Mouse (Mus musculus): ENCODE measurements around the gene Map7. TPM values are rescaled to one million over a fixed set of nuclear protein-coding genes. Genes with fewer than 3 reads are reported as not detected.

Map7 gene
- polyA plus RNA-seq, 1 experiment from 2014 or later, result 32.3 TPM

DNA sequence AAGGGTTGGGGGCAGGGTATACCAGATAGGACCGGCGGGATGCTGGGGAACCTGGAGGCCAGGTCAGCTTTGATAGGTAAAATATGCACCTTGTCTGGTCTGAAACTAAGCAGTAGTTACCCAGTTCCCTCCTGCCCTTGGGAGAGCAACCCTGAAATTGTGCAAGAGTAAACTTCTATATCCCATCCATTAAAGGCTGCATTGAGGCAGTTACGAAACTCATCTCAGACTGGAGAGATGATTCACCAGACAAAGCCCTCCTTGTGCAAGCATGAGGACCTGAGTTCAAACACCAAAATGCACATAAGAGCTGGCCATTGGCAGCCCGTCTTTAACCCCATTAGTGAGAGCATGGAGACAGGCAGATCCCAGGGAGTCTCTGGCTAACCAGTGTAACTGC lies 19.2 kb downstream of the Map7 start:
- Histone ChIP-seq H3K4me2 (replicated peaks; ENCODE audit: low read depth, low read length) (no peak overlapping the region), H3K27ac (ENCODE audit: low read length) (no peak overlapping the region), H3K36me3 (ENCODE audit: insufficient read depth, low read length) (no peaks in the 10 kb centered on the region), H3K4me1 (ENCODE audit: insufficient read depth, low read length) (peaks cover 22% of the 10 kb centered on the region), H3K4me3 (ENCODE audit: low read length) (no peak overlapping the region), H3K27me3 (ENCODE audit: insufficient read depth, low read length) (no peaks in the 10 kb centered on the region), H3K9ac (replicated peaks; ENCODE audit: low read length) (no peak overlapping the region), H3K9me3 (ENCODE audit: low read length) (peaks cover 5% of the 10 kb centered on the region; the same call in 1 of the 2 replicates)
- no peak for ATAC-seq (ENCODE audit: low FRiP score, low TSS enrichment)
- 89% methylated on average over 4 of the region's 4 CpGs for WGBS

DNA sequence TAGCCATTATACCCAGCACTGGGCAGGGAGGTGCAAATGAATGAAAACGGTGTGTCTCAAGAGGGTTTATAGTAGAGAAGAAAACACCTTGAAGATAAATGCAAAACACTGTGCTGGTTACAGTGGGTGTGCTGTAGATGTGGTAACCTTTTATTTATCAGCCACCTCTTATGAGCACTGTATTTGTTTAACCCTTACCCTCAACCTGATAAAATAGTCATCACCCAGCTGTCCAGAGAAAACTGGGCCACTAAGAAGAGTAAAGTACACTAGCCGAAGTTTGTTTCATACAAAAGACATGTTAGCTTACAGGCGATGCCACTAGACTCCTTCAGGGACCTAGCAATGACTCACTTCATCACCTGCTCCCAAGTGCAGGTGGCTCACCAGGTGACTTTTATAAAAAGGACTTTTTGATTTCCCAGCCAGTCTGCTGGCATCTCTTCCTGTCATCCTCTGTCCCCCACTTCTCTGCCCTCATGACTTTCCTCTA lies 21.0 kb downstream of the Map7 start:
- H3K9ac ChIP-seq (replicated peaks; ENCODE audit: low read length), result no peak overlapping the region
- 81% methylated on average over 3 of the region's 3 CpGs for WGBS
- peaks cover 26% of the 10 kb centered on the region for H3K4me1 ChIP-seq (ENCODE audit: insufficient read depth, low read length)
- H3K36me3 ChIP-seq (ENCODE audit: insufficient read depth, low read length), result no peaks in the 10 kb centered on the region
- H3K4me3 ChIP-seq (ENCODE audit: low read length), result no peak overlapping the region
- no peaks in the 10 kb centered on the region for H3K27me3 ChIP-seq (ENCODE audit: insufficient read depth, low read length)
- no peak overlapping the region for H3K4me2 ChIP-seq (replicated peaks; ENCODE audit: low read depth, low read length)
- H3K9me3 ChIP-seq (ENCODE audit: low read length), result peaks cover 5% of the 10 kb centered on the region; the same call in 1 of the 2 replicates
- no peak overlapping the region for H3K27ac ChIP-seq (ENCODE audit: low read length)
- no peak for ATAC-seq (ENCODE audit: low FRiP score, low TSS enrichment)

DNA sequence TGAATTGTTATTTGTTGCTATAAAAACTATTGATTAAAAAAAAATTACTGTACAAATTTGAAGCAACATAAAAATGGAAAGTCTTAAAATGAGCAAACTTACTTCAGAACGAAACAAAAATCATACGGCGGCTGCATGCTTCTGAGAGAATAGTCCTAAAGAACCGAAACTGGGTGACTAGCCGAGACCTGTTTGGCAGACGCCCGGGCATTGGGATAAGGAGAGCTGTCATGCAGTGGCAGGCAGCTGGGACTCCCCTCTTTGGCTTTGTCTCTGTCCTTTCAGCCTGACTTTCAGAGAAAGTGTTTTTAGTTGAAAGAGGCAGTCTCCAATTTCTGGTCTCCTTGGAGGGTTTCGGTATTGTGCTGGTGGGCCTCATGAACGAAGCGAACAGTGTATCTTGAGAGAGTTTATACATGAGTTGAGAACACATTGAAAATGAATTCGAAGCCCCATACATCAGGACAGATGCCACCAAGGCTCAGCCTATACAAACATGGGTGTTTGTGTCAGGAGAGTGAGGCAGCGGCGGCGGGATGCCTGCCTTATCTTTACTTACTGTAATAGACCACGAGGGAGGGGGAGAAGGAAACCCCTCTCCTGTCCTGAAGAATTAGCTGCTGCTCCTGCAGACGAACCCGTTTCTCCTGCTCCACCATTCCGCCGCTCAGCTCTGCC lies 21.8 kb downstream of the Map7 start:
- Histone ChIP-seq H3K4me1 (ENCODE audit: insufficient read depth, low read length) (peaks cover 26% of the 10 kb centered on the region), H3K36me3 (ENCODE audit: insufficient read depth, low read length) (no peaks in the 10 kb centered on the region), H3K27me3 (ENCODE audit: insufficient read depth, low read length) (no peaks in the 10 kb centered on the region), H3K4me3 (ENCODE audit: low read length) (peak overlapping the region; percentile 21), H3K9ac (replicated peaks; ENCODE audit: low read length) (peak overlapping the region; percentile 32; the same call in 1 of the 2 replicates), H3K4me2 (replicated peaks; ENCODE audit: low read depth, low read length) (peak overlapping the region; percentile 48), H3K27ac (ENCODE audit: low read length) (peak overlapping the region; percentile 25; the same call in 1 of the 2 replicates), H3K9me3 (ENCODE audit: low read length) (peaks cover 4% of the 10 kb centered on the region; the same call in 1 of the 2 replicates)
- 29% methylated on average over 19 of the region's 19 CpGs for WGBS
- ATAC-seq (ENCODE audit: low FRiP score, low TSS enrichment), result peak; percentile 11; the same call in 1 of the 2 replicates

DNA sequence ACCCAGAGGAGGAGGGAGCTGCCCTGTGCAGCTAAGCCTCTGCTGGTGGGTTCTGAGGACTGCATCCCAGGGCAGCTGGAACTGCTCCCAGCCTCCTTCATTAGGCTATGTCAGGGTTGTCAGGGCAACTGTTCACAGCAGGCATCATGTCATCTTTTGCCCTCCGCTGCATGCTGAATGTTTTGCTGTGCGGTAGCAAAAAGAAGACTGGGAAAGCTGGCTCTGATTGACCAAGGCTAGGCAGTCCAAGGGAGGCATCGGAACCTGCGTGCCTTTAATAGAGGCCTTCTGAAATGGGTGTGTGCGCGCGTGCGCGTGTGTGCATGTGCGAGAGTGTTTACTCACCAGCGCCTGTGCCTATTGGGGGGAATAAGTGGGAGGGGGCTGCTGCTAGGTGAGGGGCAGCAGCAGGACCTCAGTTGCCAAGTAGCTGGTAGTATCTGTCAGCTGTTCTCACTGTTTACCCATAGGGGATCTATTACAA lies 22.4 kb downstream of the Map7 start:
- Histone ChIP-seq H3K9me3 (ENCODE audit: low read length) (no peaks in the 10 kb centered on the region), H3K4me3 (ENCODE audit: low read length) (no peak overlapping the region), H3K27ac (ENCODE audit: low read length) (no peak overlapping the region), H3K4me1 (ENCODE audit: insufficient read depth, low read length) (peaks cover 26% of the 10 kb centered on the region), H3K36me3 (ENCODE audit: insufficient read depth, low read length) (no peaks in the 10 kb centered on the region), H3K4me2 (replicated peaks; ENCODE audit: low read depth, low read length) (peak overlapping the region; percentile 48), H3K27me3 (ENCODE audit: insufficient read depth, low read length) (no peaks in the 10 kb centered on the region), H3K9ac (replicated peaks; ENCODE audit: low read length) (no peak overlapping the region)
- 39% methylated on average over 11 of the region's 11 CpGs for WGBS
- peak; percentile 95 for ATAC-seq (ENCODE audit: low FRiP score, low TSS enrichment)

DNA sequence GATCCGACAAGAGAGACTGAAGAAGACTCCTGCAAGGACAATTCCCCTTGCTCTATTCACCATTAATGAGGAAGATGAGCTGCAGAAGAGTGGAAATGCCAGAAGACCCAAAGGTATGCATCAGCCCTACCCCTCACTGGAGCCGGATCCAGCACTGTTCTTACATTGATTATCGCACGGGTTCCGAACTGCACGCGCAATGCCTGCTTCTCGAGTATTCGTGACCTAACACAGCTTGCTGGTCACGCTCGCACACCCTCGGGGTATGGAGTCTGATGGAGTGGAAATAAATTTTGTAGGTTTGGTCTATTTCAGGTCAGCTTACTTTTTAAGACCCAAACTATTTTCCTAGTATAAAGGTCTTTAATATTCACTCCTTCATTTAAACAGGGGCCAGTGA lies 22.9 kb downstream of the Map7 start:
- Histone ChIP-seq H3K27me3 (ENCODE audit: insufficient read depth, low read length) (no peaks in the 10 kb centered on the region), H3K36me3 (ENCODE audit: insufficient read depth, low read length) (no peaks in the 10 kb centered on the region), H3K4me2 (replicated peaks; ENCODE audit: low read depth, low read length) (peak overlapping the region; percentile 48; the same call in 1 of the 2 replicates), H3K27ac (ENCODE audit: low read length) (no peak overlapping the region), H3K9me3 (ENCODE audit: low read length) (no peaks in the 10 kb centered on the region), H3K4me1 (ENCODE audit: insufficient read depth, low read length) (peaks cover 26% of the 10 kb centered on the region), H3K4me3 (ENCODE audit: low read length) (no peak overlapping the region), H3K9ac (replicated peaks; ENCODE audit: low read length) (no peak overlapping the region)
- peak; percentile 66; the same call in 1 of the 2 replicates for ATAC-seq (ENCODE audit: low FRiP score, low TSS enrichment)
- 39% methylated on average over 12 of the region's 12 CpGs for WGBS

DNA sequence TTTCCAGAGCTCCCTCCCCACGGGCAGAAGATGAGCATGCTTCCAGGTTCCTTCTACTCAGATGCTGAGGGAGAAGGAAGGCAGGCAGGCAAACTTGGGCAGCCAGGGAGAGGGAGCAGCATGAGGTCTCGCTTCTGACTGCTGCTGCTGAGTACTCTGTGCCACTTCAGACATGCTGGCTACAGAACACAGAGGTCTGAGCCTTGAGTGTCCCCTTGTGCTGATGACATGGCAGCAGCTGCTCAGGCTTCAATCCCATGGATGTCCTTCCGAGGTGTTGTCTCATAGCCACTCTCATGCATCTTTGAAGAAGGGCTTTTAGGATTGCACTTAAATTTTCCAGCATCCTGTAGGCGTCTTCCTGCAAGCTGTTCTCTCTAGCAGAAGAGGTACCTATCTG lies 23.5 kb downstream of the Map7 start:
- Histone ChIP-seq H3K27me3 (ENCODE audit: insufficient read depth, low read length) (no peaks in the 10 kb centered on the region), H3K4me3 (ENCODE audit: low read length) (no peak overlapping the region), H3K9me3 (ENCODE audit: low read length) (no peaks in the 10 kb centered on the region), H3K36me3 (ENCODE audit: insufficient read depth, low read length) (no peaks in the 10 kb centered on the region), H3K9ac (replicated peaks; ENCODE audit: low read length) (peak overlapping the region; percentile 36; the same call in 1 of the 2 replicates), H3K4me2 (replicated peaks; ENCODE audit: low read depth, low read length) (0 out of 2 replicates have a peak overlapping the region, but pooled peaks have one; percentile 48), H3K4me1 (ENCODE audit: insufficient read depth, low read length) (peaks cover 26% of the 10 kb centered on the region), H3K27ac (ENCODE audit: low read length) (no peak overlapping the region)
- WGBS, result 42% methylated on average over 4 of the region's 4 CpGs
- no peak for ATAC-seq (ENCODE audit: low FRiP score, low TSS enrichment)

DNA sequence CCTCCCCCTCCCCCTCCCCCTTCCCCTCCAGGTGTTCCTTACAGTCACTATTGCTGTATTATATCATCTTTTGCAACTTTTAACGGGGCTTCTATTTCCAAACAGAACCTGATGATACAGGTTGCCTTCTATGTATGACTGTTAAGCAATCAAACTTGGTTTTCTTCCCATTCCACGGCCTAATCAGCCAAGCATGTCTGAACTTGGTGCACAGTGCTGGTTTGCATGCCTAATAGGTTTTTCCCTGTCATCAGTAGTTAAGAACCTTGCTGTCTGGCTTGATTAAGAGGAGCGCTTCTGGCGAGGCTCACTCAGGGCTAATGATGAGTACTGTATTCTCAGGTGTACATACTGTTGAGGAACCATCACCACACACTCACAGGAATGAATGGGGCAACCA lies 25.5 kb downstream of the Map7 start:
- Histone ChIP-seq H3K27me3 (ENCODE audit: insufficient read depth, low read length) (no peaks in the 10 kb centered on the region), H3K27ac (ENCODE audit: low read length) (no peak overlapping the region), H3K36me3 (ENCODE audit: insufficient read depth, low read length) (no peaks in the 10 kb centered on the region), H3K9me3 (ENCODE audit: low read length) (no peaks in the 10 kb centered on the region), H3K4me3 (ENCODE audit: low read length) (no peak overlapping the region), H3K9ac (replicated peaks; ENCODE audit: low read length) (no peak overlapping the region), H3K4me2 (replicated peaks; ENCODE audit: low read depth, low read length) (no peak overlapping the region), H3K4me1 (ENCODE audit: insufficient read depth, low read length) (peaks cover 33% of the 10 kb centered on the region)
- 64% methylated on average over 4 of the region's 4 CpGs for WGBS
- ATAC-seq (ENCODE audit: low FRiP score, low TSS enrichment), result no peak

DNA sequence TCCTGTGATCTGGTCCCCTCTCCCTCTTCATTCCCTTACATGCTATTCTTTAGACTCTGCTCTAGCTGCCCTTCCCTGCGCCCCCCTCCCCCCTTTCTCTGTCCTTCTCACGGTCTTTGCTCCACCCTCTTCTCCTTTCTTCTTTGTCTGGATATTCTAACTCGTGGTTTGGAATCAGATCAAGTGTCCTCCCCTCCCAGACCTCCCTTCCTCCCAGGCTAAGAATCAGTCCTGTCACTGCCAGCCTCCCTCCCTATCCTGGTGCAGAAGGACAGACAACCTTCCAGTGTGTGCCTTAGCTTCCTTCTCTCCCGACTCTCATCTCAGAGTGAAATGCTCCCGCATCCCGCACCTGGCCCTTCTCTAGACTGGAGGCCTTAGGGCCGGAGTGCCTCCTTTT lies 27.8 kb downstream of the Map7 start:
- 64% methylated on average over 7 of the region's 7 CpGs for WGBS
- no peaks in the 10 kb centered on the region for H3K9me3 ChIP-seq (ENCODE audit: low read length)
- H3K4me3 ChIP-seq (ENCODE audit: low read length), result no peak overlapping the region
- no peaks in the 10 kb centered on the region for H3K27me3 ChIP-seq (ENCODE audit: insufficient read depth, low read length)
- no peak overlapping the region for H3K9ac ChIP-seq (replicated peaks; ENCODE audit: low read length)
- no peak for ATAC-seq (ENCODE audit: low FRiP score, low TSS enrichment)
- no peak overlapping the region for H3K4me2 ChIP-seq (replicated peaks; ENCODE audit: low read depth, low read length)
- H3K36me3 ChIP-seq (ENCODE audit: insufficient read depth, low read length), result no peaks in the 10 kb centered on the region
- peaks cover 26% of the 10 kb centered on the region for H3K4me1 ChIP-seq (ENCODE audit: insufficient read depth, low read length)
- H3K27ac ChIP-seq (ENCODE audit: low read length), result no peak overlapping the region

DNA sequence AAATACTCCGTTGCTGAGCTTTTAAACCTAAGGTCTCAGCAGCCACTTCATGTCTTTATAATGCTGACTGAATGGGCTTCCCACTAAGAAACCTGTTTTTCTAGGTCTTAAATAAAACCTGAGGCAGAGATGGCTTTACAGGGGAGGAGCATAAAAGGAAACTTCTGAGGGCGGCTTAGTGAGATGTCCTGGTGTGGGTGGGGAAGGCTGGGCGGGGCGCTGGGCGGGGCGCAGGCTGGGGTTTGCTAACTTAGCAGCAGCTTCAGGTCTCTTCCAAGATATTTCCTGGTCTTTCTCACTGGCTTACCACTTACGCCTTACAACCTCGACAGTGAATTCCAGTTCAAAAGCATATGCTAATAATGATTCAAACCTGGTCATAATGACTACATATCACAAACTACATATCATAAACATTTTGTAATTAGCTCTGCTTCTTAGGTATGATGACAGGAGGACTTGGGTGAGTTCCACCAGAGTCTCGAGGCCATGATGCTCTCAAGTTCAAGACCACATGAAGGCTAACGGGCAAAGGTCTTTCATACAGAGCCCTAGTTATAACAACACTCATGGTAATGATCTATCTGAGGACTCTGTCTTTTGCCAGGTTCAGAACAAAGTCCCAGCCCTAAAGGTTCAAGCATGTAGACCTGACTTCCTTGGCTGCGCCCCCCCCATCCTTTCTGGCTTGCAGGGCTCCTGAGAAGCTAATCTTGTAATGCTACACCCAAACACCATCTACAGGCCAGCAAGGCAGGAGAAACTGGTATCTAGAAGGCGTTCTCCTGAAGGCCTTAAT lies 30.7 kb downstream of the Map7 start:
- Histone ChIP-seq H3K36me3 (ENCODE audit: insufficient read depth, low read length) (no peaks in the 10 kb centered on the region), H3K27me3 (ENCODE audit: insufficient read depth, low read length) (no peaks in the 10 kb centered on the region), H3K4me2 (replicated peaks; ENCODE audit: low read depth, low read length) (no peak overlapping the region), H3K9me3 (ENCODE audit: low read length) (no peaks in the 10 kb centered on the region), H3K9ac (replicated peaks; ENCODE audit: low read length) (no peak overlapping the region), H3K27ac (ENCODE audit: low read length) (peak overlapping the region; percentile 57; the same call in 1 of the 2 replicates), H3K4me3 (ENCODE audit: low read length) (no peak overlapping the region), H3K4me1 (ENCODE audit: insufficient read depth, low read length) (peaks cover 33% of the 10 kb centered on the region)
- WGBS, result 41% methylated on average over 12 of the region's 12 CpGs
- ATAC-seq (ENCODE audit: low FRiP score, low TSS enrichment), result peak; percentile 64; the same call in 1 of the 2 replicates

Measured in kidney, embryonic 16.5 days (tissue).